Mouse (Mus musculus) left cerebral cortex, postnatal 10 days (tissue): Measurements from ENCODE around the gene Jmjd8. TPM values are rescaled to one million over a fixed set of nuclear protein-coding genes. Genes with fewer than 3 reads are reported as not detected.
"Not testable (repeated sequence)": the region's sequence is repeated elsewhere in the genome, so short reads cannot be mapped to it uniquely, and the experiment has no call there.

ENCODE experiments used
- DNase-seq, 2 experiments: peaks; one replicate each; pipeline ENCODE4 v3.0.0; 2021 to 2022; ENCODE audit warnings: low spot score in 2 of 2, mixed read lengths in 1 of 2; ENCODE audit errors: extremely low spot score in 1 of 2
- intact Hi-C: fragments of 180-260 bp; cut with DNase I; formaldehyde crosslinking; loops from one replicate; pipeline ENCODE4 v1.15.1; 2025
- total RNA-seq, 2 experiments: library from RNA; stranded (reverse); gene quantifications; 2 replicates each; pipeline ENCODE4 v1.2.3; 2021

Jmjd8 gene
- total RNA-seq, 2 experiments from 2014 or later, result 59.9 to 61.5 TPM

DNA sequence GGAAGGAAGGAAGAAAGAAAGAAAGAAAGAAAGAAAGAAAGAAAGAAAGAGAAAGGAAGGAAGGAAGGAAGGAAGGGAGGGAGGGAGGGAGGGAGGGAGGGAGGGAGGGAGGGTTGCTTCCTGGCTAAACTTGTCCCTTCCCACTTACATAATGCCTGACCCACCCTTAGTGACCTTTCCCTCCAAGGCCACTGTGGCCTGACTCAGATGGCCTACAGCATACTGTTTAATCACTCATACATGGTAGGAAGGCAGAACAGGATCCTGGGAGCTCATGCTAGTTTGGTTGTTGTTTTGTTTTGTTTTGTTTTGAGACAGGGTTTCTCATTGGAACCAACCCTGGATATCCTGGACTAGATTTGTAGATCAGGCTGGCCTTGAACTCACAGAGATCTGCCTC is 42.9 kb downstream of the Jmjd8 start:
- intact Hi-C loops, DNase-seq: not testable (repeated sequence)

DNA sequence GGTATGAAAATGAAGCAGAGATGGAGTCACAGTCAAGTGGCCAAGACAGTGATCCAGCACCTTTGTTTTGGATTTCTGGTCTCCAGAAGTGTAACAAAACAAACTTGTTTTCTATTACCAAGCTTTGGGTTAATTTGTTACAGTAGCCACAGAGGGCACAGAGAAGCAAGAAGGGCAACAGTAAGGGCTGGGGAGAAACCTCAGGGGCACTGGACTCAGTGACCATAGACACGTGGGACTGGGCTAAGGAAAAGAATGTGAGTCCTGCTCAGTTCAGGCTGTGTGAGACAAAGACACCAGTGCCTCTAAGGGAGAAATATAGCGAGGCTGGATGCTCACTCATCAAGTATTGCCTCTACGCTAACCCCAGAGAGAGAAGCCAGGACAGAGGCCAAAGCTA is 44.0 kb downstream of the Jmjd8 start:
- no peak for DNase-seq
- intact Hi-C loops, result no loop called here

DNA sequence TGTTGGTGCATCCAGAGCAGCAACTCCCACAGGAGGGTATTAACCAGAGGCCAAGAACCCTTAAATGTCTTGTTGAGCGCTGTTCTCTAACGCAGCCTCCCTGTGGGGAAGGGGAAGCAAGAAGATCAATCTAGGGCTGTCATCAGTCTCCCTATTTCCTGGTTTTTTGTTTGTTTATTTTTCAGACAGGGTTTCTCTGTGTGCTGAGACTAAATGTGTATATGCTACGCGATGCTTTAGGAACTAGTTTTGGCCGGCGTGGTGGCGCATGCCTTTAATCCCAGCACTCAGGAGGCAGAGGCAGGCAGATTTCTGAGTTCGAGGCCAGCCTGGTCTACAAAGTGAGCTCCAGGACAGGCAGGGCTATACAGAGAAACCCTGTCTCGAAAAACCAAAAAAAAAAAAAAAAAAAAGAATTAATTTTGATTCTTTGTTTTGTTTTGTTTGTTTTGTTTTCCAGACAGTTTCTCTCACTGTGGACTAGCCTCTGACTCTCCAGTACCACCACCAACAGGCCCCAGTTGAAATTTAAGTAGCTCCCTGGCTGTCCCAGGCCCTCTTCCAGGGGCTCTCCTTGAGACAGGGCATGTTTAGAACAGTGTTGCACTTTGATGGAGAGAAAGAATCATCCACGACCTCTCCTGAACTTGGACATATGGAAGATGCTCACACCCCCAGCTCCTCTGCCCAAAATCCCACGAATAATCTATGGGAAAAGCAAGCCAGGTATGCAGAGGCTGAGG is 44.9 kb downstream of the Jmjd8 start:
- DNase-seq, result no peak
- intact Hi-C loops, result no loop called here

DNA sequence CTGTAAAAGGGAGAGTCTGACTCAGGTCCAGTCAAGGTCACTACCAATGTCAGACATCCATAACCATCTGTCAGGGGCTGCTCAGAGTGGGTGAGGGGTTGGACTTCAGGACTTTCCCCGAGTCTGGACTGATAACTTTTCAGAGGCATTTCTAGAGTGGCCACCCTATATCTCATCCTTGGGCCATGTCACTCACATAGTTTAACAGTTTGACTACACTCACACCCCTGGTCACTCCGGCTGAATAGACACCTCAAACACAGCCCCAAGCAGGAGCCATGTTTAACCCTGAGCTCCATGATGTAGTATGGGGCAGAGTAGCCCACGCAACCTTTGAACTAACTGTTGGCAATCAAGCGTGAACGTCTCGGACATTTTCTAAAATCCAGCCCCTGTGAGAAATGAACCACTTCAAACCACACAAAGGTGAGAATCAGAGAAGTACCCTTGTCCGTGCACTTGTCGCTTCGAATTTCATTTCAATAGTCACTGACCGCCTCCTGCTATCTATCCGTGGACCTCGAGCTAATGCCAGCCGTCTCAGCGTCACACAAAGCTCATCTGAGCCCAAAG is 45.6 kb downstream of the Jmjd8 start:
- no peak for DNase-seq
- intact Hi-C loops, result no loop called here

DNA sequence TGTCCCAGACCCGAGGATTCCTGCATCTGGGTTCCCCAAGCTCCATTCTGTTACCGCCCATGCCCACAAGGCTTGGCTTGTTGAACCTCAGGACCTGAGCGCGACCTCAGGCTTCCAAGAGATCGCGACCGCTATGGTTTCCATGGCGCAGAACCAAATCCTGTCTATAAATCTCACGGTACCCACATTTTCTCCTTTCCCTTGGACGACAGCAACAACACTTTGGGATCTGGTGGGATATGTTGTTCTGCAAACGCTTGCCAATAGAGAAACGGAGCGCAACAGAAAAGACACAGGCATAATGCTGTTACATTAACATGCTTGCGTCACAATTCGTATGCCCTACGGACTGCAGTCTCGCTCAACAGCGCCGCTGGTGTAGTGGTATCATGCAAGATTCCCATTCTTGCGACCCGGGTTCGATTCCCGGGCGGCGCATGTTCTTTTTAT is 46.1 kb downstream of the Jmjd8 start, which contains the start of gene Mettl26:
Gene Mettl26 (plus strand): TSS at position 354 of the 450 bp plus-strand sequence.
- DNase-seq, result peak; percentile 91 to 96
- intact Hi-C loops, result no loop called here

DNA sequence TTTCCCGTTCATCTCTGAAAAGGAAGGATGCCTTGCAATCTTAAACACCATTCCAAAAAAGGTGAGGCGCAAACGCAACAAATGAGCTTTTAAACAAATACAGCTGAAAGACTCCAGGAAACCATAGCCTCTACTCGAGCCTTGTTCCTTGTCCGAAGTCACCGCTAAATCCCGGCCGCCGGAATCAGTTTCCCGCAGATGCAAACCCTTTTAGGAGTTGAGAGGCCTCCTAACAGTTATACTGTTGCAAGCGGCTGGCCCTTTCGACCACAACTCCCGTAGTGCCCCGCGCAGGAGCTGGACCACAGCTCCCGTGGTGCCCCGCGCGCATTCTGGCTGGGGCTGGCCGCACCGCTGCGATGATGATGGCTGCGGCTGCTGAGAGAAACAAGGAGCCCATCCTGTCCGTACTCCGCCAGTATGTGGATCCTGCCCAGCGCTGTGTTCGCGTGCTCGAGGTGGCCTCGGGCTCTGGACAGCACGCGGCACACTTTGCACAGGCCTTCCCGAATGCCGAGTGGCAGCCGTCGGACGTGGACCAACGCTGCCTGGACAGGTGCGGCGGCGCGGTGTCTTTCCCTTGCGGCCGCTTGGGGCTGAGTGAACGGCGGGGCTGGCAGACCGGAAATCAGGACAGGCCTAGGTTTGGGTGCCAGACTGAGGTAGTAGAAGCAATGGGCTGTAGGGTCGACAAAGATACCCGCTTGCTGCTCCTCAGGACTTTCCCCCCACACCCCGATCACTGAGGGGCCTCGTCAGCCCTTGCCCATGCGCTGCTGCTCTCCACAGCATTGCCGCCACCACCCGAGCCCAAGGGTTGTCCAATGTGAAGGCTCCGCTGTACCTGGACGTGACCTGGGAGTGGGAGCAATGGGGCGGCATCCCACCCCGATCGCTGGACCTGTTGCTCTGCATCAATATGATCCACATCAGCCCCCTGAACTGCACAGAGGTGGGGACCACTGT is 46.8 kb downstream of the Jmjd8 start:
- intact Hi-C loops, result no loop called here
- peak; percentile 89 to 94 for DNase-seq

DNA sequence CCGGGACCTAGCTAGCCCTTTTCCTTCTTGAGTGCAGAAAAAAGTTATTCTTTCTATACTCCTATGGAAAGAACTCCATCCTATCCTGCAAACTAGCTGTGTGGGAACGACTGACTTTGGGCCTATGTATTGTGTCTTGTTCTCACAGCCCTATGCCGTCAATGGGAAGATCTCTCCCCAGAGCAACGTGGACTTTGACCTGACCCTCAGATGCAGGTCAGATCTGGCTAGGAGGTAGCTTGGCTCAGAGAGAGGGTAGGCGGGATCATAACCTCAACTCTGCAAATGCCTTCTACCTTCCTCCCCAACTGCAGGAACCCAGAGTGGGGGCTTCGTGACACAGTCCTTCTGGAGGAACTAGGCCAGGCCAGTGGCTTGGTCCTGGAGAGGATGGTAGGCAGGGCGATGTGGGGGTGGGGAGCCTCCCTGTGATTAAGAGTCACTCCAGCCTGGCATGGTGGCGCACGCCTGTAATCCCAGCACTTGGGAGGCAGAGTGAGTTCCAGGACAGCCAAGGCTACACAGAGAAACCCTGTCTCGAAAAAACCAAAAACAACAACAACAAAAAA is 47.8 kb downstream of the Jmjd8 start:
- intact Hi-C loops, result no loop called here
- DNase-seq, result no peak

DNA sequence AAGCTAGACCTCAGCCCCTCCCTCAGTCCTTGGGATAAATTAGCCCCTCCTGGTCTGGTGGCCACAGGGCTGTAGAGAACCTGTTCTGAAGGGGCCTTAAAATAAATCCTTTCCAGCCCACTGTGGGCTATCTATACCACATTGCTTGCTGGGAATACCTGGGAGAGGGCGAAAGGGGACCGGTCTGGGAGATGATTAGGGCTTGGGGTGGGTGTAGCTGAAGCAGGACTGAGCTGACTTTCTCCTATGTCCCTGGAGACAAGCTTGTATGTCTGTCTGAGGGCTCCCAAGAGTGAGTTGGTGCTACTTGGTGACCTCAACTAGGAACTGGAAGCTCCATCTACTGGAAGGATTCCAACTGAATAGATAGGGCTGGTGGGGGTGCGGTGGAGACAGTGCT is 48.4 kb downstream of the Jmjd8 start:
- intact Hi-C loops, result no loop called here
- DNase-seq, result no peak

DNA sequence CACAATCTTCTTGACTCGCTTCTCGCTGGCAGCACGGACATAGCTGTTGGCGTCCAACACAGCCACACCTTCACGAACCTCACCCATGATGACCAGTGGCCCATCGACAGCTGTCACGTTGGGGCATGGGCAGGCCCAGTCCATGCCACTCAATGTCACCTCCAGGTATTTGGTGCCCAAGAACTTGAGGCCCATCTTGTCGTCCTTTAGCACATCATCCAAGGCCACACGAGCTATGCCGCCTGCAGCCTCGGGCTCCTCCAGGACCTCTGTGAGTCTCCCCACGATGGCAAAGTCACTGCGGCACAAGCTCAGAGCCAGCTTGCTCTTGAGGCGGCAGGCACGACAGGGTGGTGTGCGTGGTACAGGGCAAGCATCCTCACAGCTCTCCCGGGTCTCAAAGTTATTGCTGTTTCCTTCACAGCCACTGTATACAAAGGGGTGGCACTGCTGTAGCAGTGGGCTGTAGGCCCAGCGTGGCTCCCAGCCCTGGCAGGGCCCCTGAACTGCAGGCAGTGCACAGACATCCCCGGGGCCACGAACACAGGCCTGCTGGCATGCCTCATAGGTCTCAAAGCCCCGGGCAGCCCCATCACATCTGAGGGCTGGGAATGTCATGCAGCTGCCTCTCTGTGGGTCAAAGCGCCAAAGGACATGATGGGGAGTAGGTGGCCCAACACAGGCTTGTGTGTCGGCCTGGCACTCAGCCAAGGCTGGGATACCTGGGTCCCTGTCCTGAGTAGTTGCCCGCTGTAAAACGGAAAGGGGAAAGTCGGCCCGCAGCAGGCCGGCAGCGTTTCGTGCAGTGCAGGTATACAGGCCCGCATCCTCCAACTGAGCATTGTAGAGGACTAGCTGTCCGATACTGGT is 49.3 kb downstream of the Jmjd8 start:
- DNase-seq, result peak in 1 of 2 experiments; percentile 55
- intact Hi-C loops, result no loop called here

DNA sequence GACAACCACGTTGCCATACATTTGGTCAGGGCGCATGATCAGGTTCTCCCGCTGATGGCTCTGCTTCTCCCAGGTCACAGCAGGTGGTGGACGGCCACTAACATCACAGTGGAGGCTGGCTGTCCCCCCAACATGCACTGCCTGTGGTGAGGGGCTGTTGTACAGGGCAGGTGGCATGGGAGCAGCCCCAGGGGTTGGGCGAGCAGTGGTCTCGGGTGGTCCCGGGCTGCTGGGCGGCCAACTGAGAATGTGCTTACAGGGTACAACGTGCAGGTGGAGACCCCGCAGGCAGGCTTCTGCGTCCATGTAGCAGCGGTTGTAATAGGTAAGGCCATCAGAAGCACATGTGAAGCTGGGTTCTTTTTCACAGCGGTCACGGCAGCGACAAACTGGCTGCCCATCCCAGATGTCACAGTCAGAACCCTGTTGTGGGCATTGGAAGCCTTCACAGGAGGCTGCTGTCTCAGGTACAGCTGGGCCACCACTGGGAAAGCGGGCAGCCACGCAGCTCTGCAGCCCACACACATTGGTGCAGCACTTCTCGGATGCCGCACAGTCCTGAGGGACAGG is 50.0 kb downstream of the Jmjd8 start:
- no peak for DNase-seq
- intact Hi-C loops, result no loop called here

DNA sequence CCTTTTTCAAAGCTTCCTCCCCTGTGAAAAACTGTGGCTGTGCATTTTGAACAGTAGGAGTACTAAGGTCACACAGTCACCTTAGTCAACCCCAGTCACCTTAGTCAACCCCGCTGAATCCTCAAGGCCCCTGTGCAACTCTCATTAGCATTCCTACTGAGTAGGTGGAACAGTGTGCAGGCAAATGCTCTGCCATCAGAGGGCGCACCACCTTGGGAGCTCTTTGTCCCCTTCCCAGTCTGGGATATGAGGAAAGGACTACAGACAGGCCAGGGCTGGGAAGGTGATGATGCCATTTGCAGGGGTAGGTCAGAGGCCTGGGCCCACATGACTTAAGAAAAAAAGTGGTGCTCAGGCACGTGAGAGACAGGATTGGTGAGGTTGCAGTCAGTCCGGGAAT is 50.6 kb downstream of the Jmjd8 start:
- peak in 1 of 2 experiments; percentile 69 for DNase-seq
- intact Hi-C loops, result no loop called here

DNA sequence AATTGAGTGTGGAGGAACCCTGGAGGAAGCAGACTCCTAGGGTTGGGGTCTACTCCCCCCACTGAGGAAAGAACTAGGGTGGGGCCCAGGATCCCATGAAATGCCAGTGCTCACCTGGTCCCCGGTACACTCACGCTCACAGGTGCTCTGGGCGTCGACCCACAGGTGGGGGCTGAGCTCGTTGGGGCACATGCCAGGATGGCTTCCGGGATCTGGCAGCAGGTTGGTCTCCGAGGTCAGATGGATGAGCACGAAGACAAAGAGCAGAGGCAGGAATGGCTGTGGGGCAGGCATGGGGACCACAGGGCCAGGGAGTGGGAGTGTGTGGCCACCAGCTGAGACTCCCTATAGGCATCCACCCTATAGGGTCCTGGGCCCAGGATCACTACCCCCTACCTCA is 51.1 kb downstream of the Jmjd8 start:
- intact Hi-C loops, result no loop called here
- peak in 1 of 2 experiments; percentile 50 for DNase-seq

DNA sequence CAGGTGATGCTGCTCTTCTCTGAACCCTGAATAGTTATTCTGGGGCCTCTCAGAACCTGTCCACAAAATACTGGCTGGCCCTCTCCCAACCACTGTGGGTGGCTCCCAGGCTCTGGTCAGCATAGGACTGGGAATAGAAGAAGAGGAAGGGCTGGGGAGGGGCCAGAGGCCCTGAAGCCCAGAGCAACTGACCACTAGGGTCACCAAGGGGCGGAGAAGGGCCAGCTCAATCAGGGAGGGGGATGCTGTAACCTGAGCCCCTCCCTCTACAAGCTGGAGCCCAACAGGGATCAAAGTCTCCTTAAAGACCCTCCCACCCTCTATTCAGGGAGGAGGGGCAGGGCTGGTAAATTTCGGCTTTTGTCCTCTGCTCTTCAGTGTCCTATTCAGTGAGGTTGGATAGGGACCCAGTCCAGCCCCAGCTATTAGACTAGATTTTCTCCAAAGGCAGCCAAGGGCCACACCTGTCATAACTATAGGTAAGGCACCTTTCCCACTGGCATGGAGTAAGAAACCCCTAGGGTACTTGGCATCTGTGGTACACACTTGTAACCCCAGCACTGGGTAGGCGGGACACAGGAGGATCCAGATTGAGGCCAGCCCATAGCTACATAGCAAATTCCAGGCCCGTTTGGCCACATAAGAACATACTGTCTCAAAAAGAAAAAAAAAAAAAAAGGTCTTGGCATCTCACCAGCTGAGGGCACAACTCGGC is 51.7 kb downstream of the Jmjd8 start, which contains the start of gene Wfikkn1:
Gene Wfikkn1 (minus strand): TSS at position 663 of the 715 bp plus-strand sequence.
- intact Hi-C loops, result no loop called here
- DNase-seq, result no peak

DNA sequence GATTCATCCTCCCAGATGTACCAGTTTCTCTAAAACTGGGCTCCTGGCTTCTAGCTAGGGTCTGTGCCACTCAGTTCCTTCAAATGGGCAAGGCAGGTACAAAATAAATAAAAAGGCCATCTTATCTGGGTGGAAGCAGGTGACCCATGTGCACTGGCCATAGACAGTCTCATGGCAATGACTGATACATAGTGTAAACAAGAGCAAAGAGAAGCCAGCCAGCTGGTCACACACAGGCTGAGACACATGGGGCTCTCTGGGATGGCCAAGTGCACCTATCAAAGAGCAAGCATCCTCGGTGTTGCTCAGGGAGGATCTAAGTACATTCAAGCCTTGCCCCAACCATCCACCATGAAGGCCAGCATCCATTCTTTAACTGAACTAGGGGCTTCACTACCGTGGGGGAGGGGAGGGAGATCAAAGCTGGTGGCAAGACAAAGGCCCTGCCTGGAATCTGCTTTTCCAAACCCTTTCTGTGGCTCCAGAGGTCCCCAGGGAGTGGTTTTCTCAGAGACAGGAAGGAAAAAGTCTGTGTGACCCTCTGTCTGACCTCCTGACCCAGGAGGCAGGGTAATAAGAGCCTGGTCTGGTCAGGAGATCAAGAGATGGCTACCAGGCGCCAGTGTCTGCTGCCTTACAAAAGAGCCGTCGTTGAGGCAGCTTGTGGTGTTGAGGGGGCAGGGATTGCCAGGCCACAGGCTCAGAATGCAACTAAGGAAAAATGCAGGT is 52.4 kb downstream of the Jmjd8 start:
- intact Hi-C loops, result no loop called here
- DNase-seq, result peak in 1 of 2 experiments; percentile 76
